Mouse (Mus musculus) CH12.LX (cell line): ENCODE measurements around the gene Tnnt1. TPM values are rescaled to one million over a fixed set of nuclear protein-coding genes. Genes with fewer than 3 reads are reported as not detected.

Experiments used
- DNase-seq: peaks from one replicate; pipeline ENCODE4 v3.0.0-alpha.2; 2013; ENCODE audit errors: extremely low read depth
- H3K27ac ChIP-seq: 2 replicates; pipeline ENCODE4 v1.5.1; 2012; ENCODE audit warnings: low read depth, mild to moderate bottlenecking, control low read depth, moderate library complexity; ENCODE audit not compliant: insufficient read depth
- H3K27me3 ChIP-seq: replicated peaks from 2 replicates; pipeline ENCODE3; 2012; ENCODE audit warnings: inconsistent platforms
- H3K36me3 ChIP-seq, 2 experiments: replicated peaks in 1 of 2; 2 replicates each; pipeline versions ENCODE3 to v1.6.1; 2012; ENCODE audit warnings: inconsistent platforms in 1 of 2, low read length in 1 of 2, mild to moderate bottlenecking in 1 of 2, mixed read lengths in 1 of 2, moderate library complexity in 1 of 2; ENCODE audit not compliant: control insufficient read depth in 1 of 2, insufficient read depth in 1 of 2
- H3K4me1 ChIP-seq, 2 experiments: 2 replicates each; pipeline ENCODE4 v1.6.1; 2012; ENCODE audit warnings: inconsistent platforms in 1 of 2, moderate library complexity in 1 of 2; ENCODE audit not compliant: insufficient read depth in 2 of 2, control insufficient read depth in 1 of 2
- H3K4me2 ChIP-seq: 2 replicates; pipeline ENCODE4 v1.6.1; 2012; ENCODE audit warnings: low read depth, mild to moderate bottlenecking, control low read depth; ENCODE audit not compliant: poor library complexity, insufficient read depth, severe bottlenecking
- H3K4me3 ChIP-seq, 3 experiments: fragments of 150-350 bp in 1 of 3; sonication (generic) in 1 of 3; replicated peaks in 1 of 3; 2 replicates each; pipeline versions ENCODE3 to v1.5.1; 2011 to 2012; ENCODE audit warnings: low read depth in 2 of 3, low read length in 2 of 3, mild to moderate bottlenecking in 2 of 3, moderate library complexity in 2 of 3, control low read depth in 1 of 3, improper control_type of control experiment in 1 of 3, inconsistent platforms in 1 of 3, mixed read lengths in 1 of 3; ENCODE audit not compliant: poor library complexity in 1 of 3
- H3K79me2 ChIP-seq: replicated peaks from 2 replicates; pipeline ENCODE4 v1.6.1; 2012; ENCODE audit warnings: mild to moderate bottlenecking, moderate library complexity; ENCODE audit not compliant: control insufficient read depth, poor library complexity, insufficient read depth, severe bottlenecking; ENCODE audit errors: extremely low read depth
- H3K9ac ChIP-seq: 2 replicates; pipeline ENCODE4 v1.6.1; 2012; ENCODE audit warnings: low read depth, mild to moderate bottlenecking, control low read depth, moderate library complexity; ENCODE audit not compliant: insufficient read depth
- H3K9me3 ChIP-seq: replicated peaks from 2 replicates; pipeline ENCODE3; 2012; ENCODE audit warnings: low read length, inconsistent platforms, mixed read lengths
- BHLHE40 ChIP-seq: IDR thresholded peaks from 2 replicates; pipeline ENCODE4 v1.6.1; 2011; ENCODE audit warnings: mild to moderate bottlenecking, low read depth, low read length, improper control_type of control experiment
- CHD2 ChIP-seq: IDR thresholded peaks from 2 replicates; pipeline ENCODE4 v1.6.1; 2011; ENCODE audit warnings: low read length, improper control_type of control experiment
- CTCF ChIP-seq, 2 experiments: IDR thresholded peaks in 1 of 2; conservative IDR thresholded peaks in 1 of 2; 2 replicates each; pipeline ENCODE4 v1.5.1; 2011 to 2012; ENCODE audit warnings: low read depth in 2 of 2, low read length in 2 of 2, improper control_type of control experiment in 1 of 2, inconsistent platforms in 1 of 2, mild to moderate bottlenecking in 1 of 2, moderate library complexity in 1 of 2
- KAT2A ChIP-seq: IDR thresholded peaks from 2 replicates; pipeline ENCODE4 v1.6.1; 2012; ENCODE audit warnings: low read length, improper control_type of control experiment, inconsistent platforms; ENCODE audit not compliant: insufficient replicate concordance
- MAFK ChIP-seq: IDR thresholded peaks from 2 replicates; pipeline ENCODE4 v1.6.1; 2011; ENCODE audit warnings: low read length, improper control_type of control experiment; ENCODE audit not compliant: insufficient replicate concordance
- MAX ChIP-seq: IDR thresholded peaks from 2 replicates; pipeline ENCODE4 v1.6.1; 2011; ENCODE audit warnings: low read length, improper control_type of control experiment
- MAZ ChIP-seq: IDR thresholded peaks from 2 replicates; pipeline ENCODE4 v1.6.1; 2012; ENCODE audit warnings: low read depth, mild to moderate bottlenecking, inconsistent platforms, low read length, improper control_type of control experiment, moderate library complexity
- MEF2A ChIP-seq: IDR thresholded peaks from 2 replicates; pipeline ENCODE4 v1.6.1; 2014; ENCODE audit warnings: low read depth, mild to moderate bottlenecking, inconsistent platforms, low read length, improper control_type of control experiment, borderline replicate concordance
- NELFE ChIP-seq: IDR thresholded peaks from 2 replicates; pipeline ENCODE4 v1.6.1; 2011; ENCODE audit warnings: low read depth, low read length, improper control_type of control experiment
- POLR2A ChIP-seq: IDR thresholded peaks from 2 replicates; pipeline ENCODE4 v1.6.1; 2011; ENCODE audit warnings: low read depth, mild to moderate bottlenecking, improper control_type of control experiment, low read length
- POLR2AphosphoS2 ChIP-seq: IDR thresholded peaks from 2 replicates; pipeline ENCODE4 v1.6.1; 2011; ENCODE audit warnings: low read depth, low read length, improper control_type of control experiment
- RAD21 ChIP-seq: IDR thresholded peaks from 2 replicates; pipeline ENCODE4 v1.6.1; 2011; ENCODE audit warnings: low read depth, mild to moderate bottlenecking, low read length, improper control_type of control experiment, moderate library complexity
- TBP ChIP-seq: conservative IDR thresholded peaks from 2 replicates; pipeline ENCODE4 v1.6.1; 2011; ENCODE audit warnings: low read depth, low read length, improper control_type of control experiment
- UBTF ChIP-seq: IDR thresholded peaks from 2 replicates; pipeline ENCODE4 v1.6.1; 2012; ENCODE audit warnings: low read depth, mild to moderate bottlenecking, inconsistent platforms, low read length, improper control_type of control experiment, moderate library complexity
- USF1 ChIP-seq: IDR thresholded peaks from 2 replicates; pipeline ENCODE4 v1.6.1; 2014; ENCODE audit warnings: low read depth, mild to moderate bottlenecking, inconsistent platforms, low read length, improper control_type of control experiment
- USF2 ChIP-seq: conservative IDR thresholded peaks from 2 replicates; pipeline ENCODE4 v1.6.1; 2011; ENCODE audit warnings: low read depth, low read length, improper control_type of control experiment
- dilution Hi-C: fragments of 300-500 bp; cut with MboI; formaldehyde crosslinking; loops from 2 replicates; pipeline ENCODE4 v1.14.3; 2020; ENCODE audit warnings: low sequenced_read_pairs; ENCODE audit not compliant: extremely low pct_unique_long_range_greater_than_20kb, extremely low pct_ligation_motif_present
- in situ Hi-C: fragments of 300-500 bp; cut with MboI; formaldehyde crosslinking; loops from 3 replicates; pipeline ENCODE4 v1.14.3; 2019; ENCODE audit warnings: low sequenced_read_pairs, low pct_ligation_motif_present, low pct_unique_long_range_greater_than_20kb, mixed read lengths
- polyA plus RNA-seq: library from polyadenylated mRNA; unstranded; fragments of >175 nt; gene quantifications from 2 replicates; pipeline ENCODE4 v1.2.1, GENCODE M21; 2012; ENCODE audit warnings: low read depth; ENCODE audit not compliant: insufficient read length
- total RNA-seq, 2 experiments: library from RNA; depleted of rRNA; stranded (reverse); fragments of 300-350 nt in 1 of 2; fragments of >200 nt in 1 of 2; gene quantifications; 2 replicates each; pipeline ENCODE4 v1.2.3; 2012 to 2014

Tnnt1 gene
- total and polyA plus RNA-seq, 3 experiments: 0.30 to 0.36 TPM; not detected in 1

DNA sequence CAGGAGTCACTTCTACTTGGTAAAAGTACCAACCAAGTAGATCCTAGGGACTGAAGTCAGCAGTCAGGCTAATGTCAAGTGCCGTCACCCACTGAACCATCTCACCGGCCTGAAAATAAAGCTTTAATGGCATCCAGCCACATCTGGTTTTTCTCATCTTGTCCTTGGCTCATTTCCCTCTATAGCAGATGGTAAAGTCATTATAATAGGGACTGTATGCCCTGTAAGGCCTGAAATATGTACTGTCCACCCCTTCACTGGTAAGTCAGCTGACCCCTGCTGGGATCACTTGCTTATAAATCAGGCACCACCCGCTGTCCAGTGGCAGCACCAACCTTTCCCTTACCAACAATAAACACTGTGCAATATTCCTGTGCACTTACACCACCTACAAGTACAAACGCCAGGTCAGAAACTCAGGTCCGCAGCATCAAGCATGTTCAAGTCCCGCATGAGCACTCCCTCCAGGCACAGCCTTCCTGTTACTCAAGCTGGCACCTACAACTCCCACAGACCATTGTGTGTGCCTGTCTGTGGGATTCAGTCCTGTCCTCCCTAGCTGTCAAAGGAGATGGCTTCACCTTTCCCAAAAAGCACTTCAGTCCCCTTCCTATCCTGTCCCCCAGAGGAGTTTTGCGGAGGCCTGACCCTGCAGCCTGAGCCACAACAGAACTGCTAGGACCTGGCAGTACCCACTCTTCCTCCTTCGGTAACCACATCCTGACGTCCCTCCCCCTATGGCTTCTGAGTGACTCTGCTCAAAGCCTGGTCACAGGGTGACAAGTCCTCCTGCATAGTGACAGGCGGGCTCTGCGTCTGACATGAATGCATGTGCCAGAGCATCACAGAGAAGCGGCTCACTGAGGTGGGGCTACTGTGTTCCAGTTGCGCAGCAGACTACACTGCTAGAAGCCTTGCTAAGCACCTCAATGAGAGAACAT, 23.6 kb downstream of the Tnnt1 start:
- Histone ChIP-seq H3K4me3 (no peak overlapping the region), H3K36me3 (peaks cover 79 to 100% of the 10 kb centered on the region in 2 experiments), H3K4me2 (no peak overlapping the region), H3K9me3 (no peaks in the 10 kb centered on the region), H3K9ac (no peak overlapping the region), H3K4me1 (peaks cover 0 to 12% of the 10 kb centered on the region in 2 experiments; a peak in 1 of 4 replicates), H3K27ac (no peak overlapping the region), H3K27me3 (no peaks in the 10 kb centered on the region), H3K79me2 (peaks cover 25% of the 10 kb centered on the region)
- DNase-seq: no peak
- in situ Hi-C loops: no loop called here
- dilution Hi-C loops: no loop called here
- TF ChIP-seq CHD2 (no peak), MAZ (no peak), TBP (no peak), UBTF (no peak), USF2 (no peak), POLR2AphosphoS2 (no peak), POLR2A (no peak), USF1 (no peak)

DNA sequence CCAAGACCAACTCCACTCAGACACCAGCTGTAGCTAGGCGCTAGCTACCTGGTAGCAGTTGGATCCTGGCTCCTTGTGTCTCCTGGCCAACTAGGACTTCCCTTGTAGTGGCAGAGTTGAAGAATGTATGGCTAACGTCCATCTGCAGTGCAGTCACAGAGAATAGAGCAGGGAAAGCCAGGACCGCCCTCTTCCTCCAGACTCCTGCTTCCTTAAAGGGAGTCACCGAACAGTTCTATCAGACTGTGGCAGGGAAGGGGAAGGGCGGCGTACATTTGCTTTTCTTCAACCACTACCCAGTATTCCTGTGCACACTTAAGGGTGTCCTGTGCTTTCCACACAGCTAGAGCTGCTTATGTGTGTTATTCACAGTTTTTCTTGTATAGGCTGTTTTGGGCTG, 24.9 kb downstream of the Tnnt1 start:
- dilution Hi-C loops: no loop called here
- Histone ChIP-seq H3K36me3 (peaks cover 81 to 100% of the 10 kb centered on the region in 2 experiments), H3K9me3 (no peaks in the 10 kb centered on the region), H3K9ac (no peak overlapping the region), H3K27me3 (no peaks in the 10 kb centered on the region), H3K4me3 (no peak overlapping the region), H3K27ac (no peak overlapping the region), H3K4me2 (no peak overlapping the region), H3K4me1 (peaks cover 0 to 1% of the 10 kb centered on the region in 2 experiments; a peak in 1 of 4 replicates), H3K79me2 (peaks cover 14% of the 10 kb centered on the region; the same call in 1 of the 2 replicates)
- no peak for TF ChIP-seq UBTF
- no peak for TF ChIP-seq NELFE
- no peak for TF ChIP-seq BHLHE40
- no peak for TF ChIP-seq CTCF (conservative IDR thresholded peaks at IDR 0.05 in 1 of 2, IDR thresholded peaks at IDR 0.05 in 1 of 2; ENCODE audit: low read depth in 2 of 2, low read length in 2 of 2)
- TF ChIP-seq MEF2A: no peak
- TF ChIP-seq MAX: no peak
- TF ChIP-seq RAD21: no peak
- TF ChIP-seq MAFK: no peak
- TF ChIP-seq KAT2A: no peak
- no peak for TF ChIP-seq POLR2A
- in situ Hi-C loops: no loop called here
- no peak for DNase-seq
